In the genomic region with DNA sequence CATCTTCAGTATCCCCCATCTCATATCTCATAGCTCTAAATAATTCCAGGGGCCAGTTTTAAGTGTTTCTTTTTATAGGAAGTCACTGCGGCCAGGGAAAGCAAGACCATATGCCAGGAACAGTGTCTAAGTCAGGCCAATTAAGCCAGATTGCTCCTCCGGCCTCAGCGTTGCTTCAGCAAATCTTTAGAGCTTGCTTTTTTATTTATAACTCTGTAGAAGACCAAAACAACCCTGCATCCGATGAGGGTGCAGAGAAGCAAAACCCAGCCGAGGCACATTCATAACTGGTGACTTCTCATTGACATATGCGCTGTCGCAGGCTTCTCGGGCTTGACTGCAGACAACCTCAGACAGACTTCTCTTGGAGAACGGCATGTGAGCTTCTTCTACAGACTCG, we compare ENCODE assay signal across 17 mouse cellular contexts.
DNase-seq lines count a peak whose midpoint lies in the region; ATAC-seq lines count a peak whose summit lies in the region.
"Had no signal": no experiment of that assay in that cellular context is flagged by ENCODE, and none has a peak within 500 bp of the region (broad histone marks: within the 10 kb centered on the region; RNA-seq: fewer than 3 reads in every experiment).

No protein-coding gene starts in this region.

- no peak for DNase-seq in heart, postnatal 4 days
- DNase-seq in cerebellum, adult 18-20 months = peak; percentile 28 to 41
- no peak for DNase-seq in thymus, adult 18-20 months
- DNase-seq: adrenal gland, postnatal 25 days; layer of hippocampus, adult 9-11 months; liver, postnatal 0 days; lung, postnatal 4 days; thymus, postnatal 14 days had no signal

- H3K4me1 ChIP-seq in forebrain, embryonic 16.5 days (replicated peaks; ENCODE audit: control insufficient read depth, insufficient read depth, low read length) = peaks cover 18% of the 10 kb centered on the region
- H3K4me1 ChIP-seq in forebrain, embryonic 12.5 days = peaks cover 10% of the 10 kb centered on the region
- peaks cover 30% of the 10 kb centered on the region for H3K4me1 ChIP-seq in heart, embryonic 12.5 days (replicated peaks)
- H3K4me1 ChIP-seq in heart, embryonic 15.5 days (replicated peaks) = peaks cover 22% of the 10 kb centered on the region
- H3K4me1 ChIP-seq: limb, embryonic 13.5 days had no signal

- H3K27ac ChIP-seq in forebrain, embryonic 16.5 days (ENCODE audit: low read length) = 0 out of 2 replicates have a peak overlapping the region, but pooled peaks have one; percentile 12
- no peak overlapping the region for H3K27ac ChIP-seq in forebrain, embryonic 12.5 days
- no peak overlapping the region for H3K27ac ChIP-seq in heart, embryonic 12.5 days (ENCODE audit: poor library complexity, severe bottlenecking)
- H3K27ac ChIP-seq in heart, embryonic 15.5 days = 0 out of 2 replicates have a peak overlapping the region, but pooled peaks have one; percentile 29
- H3K27ac ChIP-seq: hindbrain, embryonic 10.5 days; kidney, embryonic 15.5 days; limb, embryonic 13.5 days had no signal

- no peak overlapping the region for H3K9ac ChIP-seq in forebrain, embryonic 16.5 days (replicated peaks; ENCODE audit: low read depth, low read length)
- no peak overlapping the region for H3K9ac ChIP-seq in forebrain, embryonic 12.5 days
- no peak overlapping the region; the same call in 1 of the 2 replicates for H3K9ac ChIP-seq in heart, embryonic 12.5 days
- no peak overlapping the region for H3K9ac ChIP-seq in heart, embryonic 15.5 days
- H3K9ac ChIP-seq: kidney, embryonic 15.5 days; limb, embryonic 13.5 days; liver, postnatal 0 days had no signal

- H3K9me3 ChIP-seq in forebrain, embryonic 16.5 days (ENCODE audit: control insufficient read depth, low read length) = no peaks in the 10 kb centered on the region
- no peaks in the 10 kb centered on the region for H3K9me3 ChIP-seq in forebrain, embryonic 12.5 days
- H3K9me3 ChIP-seq in heart, embryonic 12.5 days (replicated peaks) = no peaks in the 10 kb centered on the region
- no peaks in the 10 kb centered on the region for H3K9me3 ChIP-seq in heart, embryonic 15.5 days (replicated peaks)
- H3K9me3 ChIP-seq: hindbrain, embryonic 10.5 days; kidney, embryonic 15.5 days; limb, embryonic 13.5 days had no signal

- H3K4me2 ChIP-seq in forebrain, embryonic 16.5 days (ENCODE audit: low read length) = no peak overlapping the region
- no peak overlapping the region for H3K4me2 ChIP-seq in forebrain, embryonic 12.5 days
- 0 out of 2 replicates have a peak overlapping the region, but pooled peaks have one; percentile 28 for H3K4me2 ChIP-seq in heart, embryonic 12.5 days
- H3K4me2 ChIP-seq in heart, embryonic 15.5 days = peak overlapping the region; percentile 7; the same call in 1 of the 2 replicates
- H3K4me2 ChIP-seq: kidney, embryonic 15.5 days; limb, embryonic 13.5 days; midbrain, embryonic 11.5 days had no signal

- no peak for ATAC-seq in forebrain, embryonic 16.5 days
- no peak for ATAC-seq in forebrain, embryonic 12.5 days (ENCODE audit: low FRiP score)
- ATAC-seq in heart, embryonic 12.5 days (ENCODE audit: insufficient number of reproducible peaks, low FRiP score) = no peak
- no peak for ATAC-seq in heart, embryonic 15.5 days (replicated peaks; ENCODE audit: insufficient number of reproducible peaks, insufficient read depth, low FRiP score, low read depth)
- ATAC-seq: activated CD4-positive, CD25-positive, alpha-beta regulatory T cell, adult 4 months; liver, postnatal 0 days had no signal

- H3K27me3 ChIP-seq in forebrain, embryonic 16.5 days (replicated peaks; ENCODE audit: control insufficient read depth, insufficient read depth, low read length) = no peaks in the 10 kb centered on the region
- no peaks in the 10 kb centered on the region for H3K27me3 ChIP-seq in forebrain, embryonic 12.5 days
- H3K27me3 ChIP-seq in heart, embryonic 12.5 days (replicated peaks) = no peaks in the 10 kb centered on the region
- H3K27me3 ChIP-seq in heart, embryonic 15.5 days = no peaks in the 10 kb centered on the region
- H3K27me3 ChIP-seq: kidney, embryonic 15.5 days had no signal

- no peaks in the 10 kb centered on the region for H3K36me3 ChIP-seq in forebrain, embryonic 16.5 days (ENCODE audit: control insufficient read depth, insufficient read depth)
- no peaks in the 10 kb centered on the region for H3K36me3 ChIP-seq in forebrain, embryonic 12.5 days (replicated peaks)
- H3K36me3 ChIP-seq in heart, embryonic 12.5 days = no peaks in the 10 kb centered on the region
- no peaks in the 10 kb centered on the region for H3K36me3 ChIP-seq in heart, embryonic 15.5 days
- H3K36me3 ChIP-seq: hindbrain, embryonic 10.5 days; kidney, embryonic 15.5 days; limb, embryonic 13.5 days had no signal

- H3K4me3 ChIP-seq in forebrain, embryonic 16.5 days (replicated peaks; ENCODE audit: low read length) = no peak overlapping the region
- H3K4me3 ChIP-seq in forebrain, embryonic 12.5 days (replicated peaks) = no peak overlapping the region
- no peak overlapping the region for H3K4me3 ChIP-seq in heart, embryonic 12.5 days
- no peak overlapping the region for H3K4me3 ChIP-seq in heart, embryonic 15.5 days
- H3K4me3 ChIP-seq: hindbrain, embryonic 10.5 days; kidney, embryonic 15.5 days; limb, embryonic 13.5 days had no signal

- WGBS in forebrain, embryonic 16.5 days = 76% methylated on average over 10 of the region's 10 CpGs
- 88% methylated on average over 10 of the region's 10 CpGs for WGBS in forebrain, embryonic 12.5 days
- WGBS in heart, embryonic 12.5 days = 53% methylated on average over 10 of the region's 10 CpGs
- WGBS in heart, embryonic 15.5 days = 46% methylated on average over 10 of the region's 10 CpGs

Comparison
In these comparisons a context has a peak if more than half of its experiments do, and no peak if none do; other contexts are left out.
1. H3K27ac ChIP-seq: peak in forebrain, embryonic 16.5 days (single experiment) and heart, embryonic 15.5 days (single experiment); none in forebrain, embryonic 12.5 days (single experiment) and heart, embryonic 12.5 days (single experiment).
2. H3K4me2 ChIP-seq: peak in heart, embryonic 12.5 days (single experiment) and heart, embryonic 15.5 days (single experiment); none in forebrain, embryonic 16.5 days (single experiment) and forebrain, embryonic 12.5 days (single experiment).
3. DNase-seq: peak in cerebellum, adult 18-20 months (2 of 2); none in heart, postnatal 4 days (single experiment) and thymus, adult 18-20 months (0 of 2).